Mouse (Mus musculus): ENCODE data around the gene Arid3b.
A peak's percentile ranks its signal among the peaks of the same experiment; 100 is the strongest.
"Not testable (repeated sequence)": the region's sequence is repeated elsewhere in the genome, so short reads cannot be mapped to it uniquely, and the experiment has no call there.

Gene Arid3b

GRCm38 (mm10) chr9:57836581-57837170, at the start of gene Arid3b:
Gene Arid3b (minus strand): TSS chr9:57836793.
- peak; percentile 90 for DNase-seq (ENCODE audit: low read depth)

- DNase-seq (ENCODE audit: low read depth): no peak
These were observed 46.8 kb upstream of the Arid3b start for GRCm38 (mm10) chr9:57883413-57883812.

DNA sequence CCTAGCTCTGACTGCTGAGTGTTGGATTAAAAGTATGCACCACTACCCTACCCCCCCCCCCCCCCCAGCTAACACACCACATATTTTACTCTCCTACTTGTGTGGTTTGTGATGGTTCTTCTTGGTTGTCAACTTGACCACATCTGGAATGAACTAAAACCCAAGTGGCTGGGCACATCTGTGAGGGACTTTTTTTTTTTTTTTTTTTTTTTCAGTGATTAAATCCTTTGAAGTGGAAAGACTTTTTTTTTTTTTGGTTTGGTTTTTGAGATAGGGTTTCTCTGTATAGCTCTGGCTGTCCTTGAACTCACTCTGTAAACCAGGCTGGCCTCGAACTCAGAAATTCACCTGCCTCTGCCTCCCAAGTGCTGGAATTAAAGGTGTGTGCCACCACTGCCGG, 45.2 kb upstream of the Arid3b start:
- not testable (repeated sequence) for DNase-seq (ENCODE audit: low read depth)

GRCm38 (mm10) chr9:57880278-57880677, 43.7 kb upstream of the Arid3b start:
- DNase-seq (ENCODE audit: low read depth): no peak

DNA sequence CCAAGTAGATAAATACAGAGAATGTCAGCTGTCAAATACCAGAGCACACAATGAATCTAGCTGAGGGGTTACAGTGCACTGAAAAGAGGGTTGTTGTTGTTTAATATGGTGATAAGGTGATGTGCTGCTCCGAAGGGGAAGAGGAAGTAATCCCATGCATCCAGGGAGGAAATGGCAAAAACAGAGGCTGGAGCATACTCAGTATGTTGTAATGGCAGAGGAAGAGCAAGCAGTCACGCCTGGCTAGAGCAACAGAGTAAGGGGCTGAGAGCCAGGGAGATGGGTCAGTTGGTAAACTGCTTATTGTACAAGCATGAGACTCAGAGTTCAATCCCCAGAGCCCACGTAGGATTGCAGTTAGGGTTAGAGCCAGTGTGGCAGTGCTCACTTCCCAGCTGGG, 42.6 kb upstream of the Arid3b start:
- no peak for DNase-seq (ENCODE audit: low read depth)

DNA sequence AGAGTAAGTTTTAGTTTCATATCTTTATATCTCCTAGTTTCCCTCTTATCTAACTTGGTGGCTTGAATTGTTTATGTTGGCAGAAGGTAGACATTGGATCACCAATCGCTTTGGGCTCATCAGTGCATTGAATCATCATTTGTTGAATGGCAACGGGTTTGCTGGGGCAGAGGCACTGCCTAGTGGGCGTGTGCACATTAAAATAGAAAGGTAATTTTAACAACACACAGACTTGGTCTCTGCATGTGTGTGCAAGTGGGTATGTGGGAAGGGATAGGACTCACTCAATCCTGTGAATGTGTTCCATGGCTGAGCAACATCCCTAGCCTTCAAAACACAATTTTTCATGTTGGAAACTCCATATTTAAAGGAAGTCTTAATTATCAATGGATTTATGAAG, 38.4 kb upstream of the Arid3b start:
- no peak for DNase-seq (ENCODE audit: low read depth)

GRCm38 (mm10) chr9:57874134-57874533, 37.5 kb upstream of the Arid3b start:
- DNase-seq (ENCODE audit: low read depth): no peak

- no peak for DNase-seq (ENCODE audit: low read depth)
These were observed 33.8 kb upstream of the Arid3b start for GRCm38 (mm10) chr9:57870273-57870816.

DNA sequence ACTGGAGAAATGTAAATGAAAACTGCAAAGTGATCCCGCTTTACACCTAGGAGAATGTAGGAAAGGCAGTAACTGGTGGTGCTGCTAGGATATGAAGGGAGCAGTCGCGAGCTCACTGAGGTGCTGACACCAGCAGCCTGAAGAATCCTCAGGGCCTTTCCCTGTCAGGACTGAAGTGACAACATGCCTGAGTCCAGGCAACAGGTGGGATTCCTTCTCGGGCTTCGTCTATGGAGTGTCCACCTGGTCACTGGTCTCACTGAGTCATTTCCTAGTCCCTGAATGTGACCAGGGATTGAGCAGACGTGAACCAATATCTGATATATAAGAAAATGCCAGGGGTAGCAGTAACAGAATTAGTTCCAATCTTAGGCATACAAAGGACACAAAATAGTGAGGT, 32.2 kb upstream of the Arid3b start:
- DNase-seq (ENCODE audit: low read depth): no peak

- no peak for DNase-seq (ENCODE audit: low read depth)
These were observed 31.3 kb upstream of the Arid3b start for GRCm38 (mm10) chr9:57867880-57868279.

GRCm38 (mm10) chr9:57867236-57867635, 30.6 kb upstream of the Arid3b start:
- no peak for DNase-seq (ENCODE audit: low read depth)

- no peak for DNase-seq (ENCODE audit: low read depth)
These were observed 29.9 kb upstream of the Arid3b start for GRCm38 (mm10) chr9:57866530-57866929.

GRCm38 (mm10) chr9:57864336-57864735, 27.7 kb upstream of the Arid3b start:
- DNase-seq (ENCODE audit: low read depth): no peak

DNA sequence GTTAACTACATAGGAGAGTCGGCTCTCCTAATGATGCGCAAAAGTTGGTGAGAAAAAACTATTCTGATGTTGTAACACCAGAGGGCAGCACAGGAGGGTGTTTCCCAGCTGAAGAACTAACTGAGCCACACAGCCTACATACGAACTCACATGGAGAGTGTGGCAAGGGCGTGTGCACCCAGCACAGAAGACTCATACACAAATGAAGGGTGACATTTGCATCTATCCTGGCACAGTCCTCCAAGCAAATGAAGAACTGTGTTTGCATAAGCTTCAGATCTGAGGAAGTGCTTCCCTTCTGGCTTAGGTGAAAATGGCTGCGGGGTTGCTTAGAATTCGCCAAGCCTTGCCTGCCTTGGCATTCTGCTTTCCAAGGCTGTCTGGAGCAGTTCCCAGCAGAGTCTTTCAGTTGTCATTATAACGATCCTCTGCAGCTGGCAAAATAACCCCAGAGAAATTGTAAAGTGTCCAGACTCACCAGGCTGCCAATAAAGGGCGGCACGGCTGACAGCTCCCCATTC, 25.4 kb upstream of the Arid3b start:
- DNase-seq (ENCODE audit: low read depth): peak; percentile 34

- no peak for DNase-seq (ENCODE audit: low read depth)
These were observed 19.9 kb upstream of the Arid3b start for GRCm38 (mm10) chr9:57856456-57856855.

DNA sequence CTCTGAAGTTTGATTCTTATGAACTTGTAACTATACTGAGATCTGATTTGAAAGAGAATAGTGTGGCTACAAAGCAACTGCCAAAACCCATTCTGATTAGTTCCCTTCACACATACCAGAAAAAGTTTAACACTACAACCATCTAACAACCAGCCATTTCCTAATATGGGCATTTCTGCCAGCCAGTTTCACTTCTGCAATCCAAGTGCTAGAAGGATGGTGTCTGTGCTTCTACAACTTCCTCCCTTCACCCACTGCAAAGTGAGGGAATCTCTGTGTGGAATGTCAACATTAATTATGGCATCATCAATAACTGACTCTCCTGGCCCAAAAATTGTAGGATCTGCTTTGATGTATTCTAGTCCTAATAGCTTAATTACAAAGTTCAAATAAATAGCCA, 17.7 kb upstream of the Arid3b start:
- no peak for DNase-seq (ENCODE audit: low read depth)

DNA sequence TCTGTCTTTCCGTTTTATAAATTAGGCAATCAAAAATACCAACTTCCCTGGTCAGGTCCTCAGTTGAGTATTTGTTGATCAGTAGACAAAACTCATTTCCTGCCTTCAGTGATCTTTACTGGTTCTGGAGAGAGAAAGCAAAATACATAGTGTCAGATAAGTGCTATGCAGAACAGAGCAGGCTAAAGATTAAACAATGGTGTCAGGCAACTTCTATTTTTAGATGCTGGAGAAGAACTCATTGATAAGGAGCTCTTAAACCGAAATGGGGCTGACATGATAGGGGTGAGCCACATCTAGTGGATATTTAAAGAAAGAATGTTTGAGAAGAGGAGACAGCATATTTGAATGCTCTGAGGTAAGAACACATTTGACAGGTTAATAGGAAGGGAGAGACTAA, 2.4 kb upstream of the Arid3b start:
- no peak for DNase-seq (ENCODE audit: low read depth)

DNA sequence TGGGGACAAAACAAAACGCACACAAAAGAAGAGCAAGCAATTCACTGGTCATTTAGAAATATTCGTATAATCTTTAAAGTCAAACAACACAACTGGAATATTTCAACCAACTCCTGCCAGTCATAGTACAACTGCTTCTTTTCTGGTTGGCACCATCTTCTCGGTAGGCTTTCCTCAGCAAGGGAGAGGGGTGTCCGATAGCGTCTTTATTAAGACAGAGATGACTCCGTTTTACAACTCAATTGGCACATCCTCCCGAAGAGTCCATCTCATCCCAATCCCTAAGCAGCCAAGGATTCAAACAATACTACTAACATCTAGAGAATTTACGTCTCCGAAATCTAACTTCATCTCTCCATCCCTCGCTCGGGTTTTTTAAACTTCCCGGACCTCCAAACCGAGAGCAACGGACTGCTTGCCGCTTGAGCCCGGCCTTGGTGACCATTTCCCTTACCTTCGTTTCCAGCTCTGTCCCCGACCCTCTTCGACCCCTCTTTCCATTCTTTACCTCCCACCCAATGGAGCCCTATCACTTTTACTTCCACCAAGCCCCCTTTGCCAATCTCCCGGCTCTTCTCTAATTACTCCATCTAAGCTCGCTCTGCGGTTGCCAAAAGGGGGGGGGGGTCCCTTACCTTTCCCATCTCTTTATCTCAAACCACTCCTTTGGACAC, 615 bp downstream of the Arid3b start:
- no peak for DNase-seq (ENCODE audit: low read depth)

DNA sequence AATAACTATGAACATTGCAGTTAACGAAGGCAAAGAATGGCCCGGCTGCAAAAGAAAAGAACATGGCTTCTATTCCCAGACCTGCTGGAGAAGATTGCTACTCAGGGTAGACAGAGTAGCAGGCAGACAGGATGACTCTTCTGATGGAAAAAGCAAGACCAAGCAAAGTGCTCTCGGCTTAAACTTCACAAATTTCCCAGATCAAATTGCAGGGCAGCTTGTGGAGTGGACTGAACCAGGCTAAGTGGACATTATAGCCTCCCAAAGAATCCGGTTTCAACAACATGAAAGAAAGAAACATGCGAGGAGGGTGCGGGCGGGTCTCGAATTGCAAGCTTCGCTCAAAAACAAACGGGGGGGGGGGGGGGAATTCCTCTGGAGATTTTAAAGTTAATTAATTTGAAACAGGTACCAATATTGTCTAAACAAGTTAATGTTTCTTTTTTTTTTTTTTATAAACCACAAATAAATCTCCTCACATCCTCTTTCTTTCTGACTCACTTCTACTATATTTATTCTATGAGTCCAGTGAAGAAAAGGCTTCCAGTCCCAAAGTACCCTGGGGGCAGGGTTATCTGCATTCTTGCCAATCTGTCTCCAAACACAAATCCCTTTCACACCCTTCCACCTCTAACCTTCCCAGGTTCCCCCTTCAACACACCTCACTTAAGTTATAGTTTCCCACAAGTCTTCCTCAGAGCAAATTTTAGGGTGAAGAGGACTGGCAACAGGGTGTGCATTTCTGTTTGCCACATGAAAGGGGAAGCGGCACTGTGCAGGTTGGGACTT, 1.8 kb downstream of the Arid3b start:
- no peak for DNase-seq (ENCODE audit: low read depth)

GRCm38 (mm10) chr9:57833762-57834471, 2.7 kb downstream of the Arid3b start:
- DNase-seq (ENCODE audit: low read depth): no peak

DNA sequence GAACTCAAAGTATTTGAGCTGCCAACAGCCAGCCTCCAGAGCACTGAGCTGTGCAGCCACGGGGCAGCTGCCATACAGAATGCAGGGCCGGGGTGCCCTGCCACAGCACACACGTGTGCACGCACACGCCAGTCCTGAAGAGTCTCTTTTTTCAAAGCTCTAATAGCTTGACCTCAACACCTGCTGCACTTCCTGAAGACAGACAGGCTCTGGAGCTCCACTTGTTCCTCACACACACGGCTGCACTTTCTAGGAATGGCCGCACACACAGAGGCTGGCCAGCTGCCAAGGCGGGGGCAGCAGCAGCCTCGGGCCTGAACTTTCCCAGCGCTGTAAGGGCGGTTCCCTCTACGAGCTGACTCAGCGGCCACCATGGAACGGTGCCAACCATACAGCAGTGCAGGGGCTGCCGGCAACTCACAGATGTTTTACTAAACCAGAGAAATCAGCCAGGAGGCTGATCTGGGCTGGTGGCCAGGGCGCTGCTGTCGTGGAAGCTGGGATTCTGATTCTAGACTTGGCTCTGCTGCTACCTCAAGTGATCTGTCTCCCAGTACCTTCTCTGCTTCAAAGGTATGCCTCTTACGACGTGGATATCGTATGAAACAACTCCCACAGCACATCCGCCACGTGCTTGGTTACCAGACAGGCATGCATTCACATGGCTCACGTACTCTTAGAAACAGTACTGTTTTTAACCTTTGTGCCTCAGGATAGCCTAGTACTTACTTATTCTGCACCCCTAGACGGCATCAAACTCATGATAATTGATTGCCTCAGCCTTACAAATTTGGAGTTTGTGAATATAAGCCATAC, 5.1 kb downstream of the Arid3b start:
- peak; percentile 90 for DNase-seq (ENCODE audit: low read depth)
